Mouse (Mus musculus) layer of hippocampus, adult 18-20 months (tissue): ENCODE data around the gene Optn. TPM values are rescaled to one million over a fixed set of nuclear protein-coding genes. Genes with fewer than 3 reads are reported as not detected.
"Not testable (repeated sequence)": the region's sequence is repeated elsewhere in the genome, so short reads cannot be mapped to it uniquely, and the experiment has no call there.

Experiments used
- DNase-seq, 2 experiments: peaks; one replicate each; pipeline ENCODE4 v3.0.0; 2022; ENCODE audit warnings: low spot score in 2 of 2
- long read RNA-seq: library from polyadenylated mRNA; stranded (forward); transcript quantifications from one replicate; pipeline ENCODE4 v2.0.0, GENCODE M21; 2021
- total RNA-seq, 2 experiments: library from RNA; stranded (reverse); gene quantifications; 2 replicates each; pipeline ENCODE4 v1.2.3; 2021

Gene Optn
- total RNA-seq, result 10 to 100 TPM; 15.5 to 16.6 TPM
- long read RNA-seq, transcript Optn-202 (14 exons, 2,614 nt), result major isoform, 7 of 15 reads
- long read RNA-seq, partial matches to known transcripts, result 0 of 15 reads
- long read RNA-seq, other reads (novel, unspliced or antisense), result 6 of 15 reads

DNA sequence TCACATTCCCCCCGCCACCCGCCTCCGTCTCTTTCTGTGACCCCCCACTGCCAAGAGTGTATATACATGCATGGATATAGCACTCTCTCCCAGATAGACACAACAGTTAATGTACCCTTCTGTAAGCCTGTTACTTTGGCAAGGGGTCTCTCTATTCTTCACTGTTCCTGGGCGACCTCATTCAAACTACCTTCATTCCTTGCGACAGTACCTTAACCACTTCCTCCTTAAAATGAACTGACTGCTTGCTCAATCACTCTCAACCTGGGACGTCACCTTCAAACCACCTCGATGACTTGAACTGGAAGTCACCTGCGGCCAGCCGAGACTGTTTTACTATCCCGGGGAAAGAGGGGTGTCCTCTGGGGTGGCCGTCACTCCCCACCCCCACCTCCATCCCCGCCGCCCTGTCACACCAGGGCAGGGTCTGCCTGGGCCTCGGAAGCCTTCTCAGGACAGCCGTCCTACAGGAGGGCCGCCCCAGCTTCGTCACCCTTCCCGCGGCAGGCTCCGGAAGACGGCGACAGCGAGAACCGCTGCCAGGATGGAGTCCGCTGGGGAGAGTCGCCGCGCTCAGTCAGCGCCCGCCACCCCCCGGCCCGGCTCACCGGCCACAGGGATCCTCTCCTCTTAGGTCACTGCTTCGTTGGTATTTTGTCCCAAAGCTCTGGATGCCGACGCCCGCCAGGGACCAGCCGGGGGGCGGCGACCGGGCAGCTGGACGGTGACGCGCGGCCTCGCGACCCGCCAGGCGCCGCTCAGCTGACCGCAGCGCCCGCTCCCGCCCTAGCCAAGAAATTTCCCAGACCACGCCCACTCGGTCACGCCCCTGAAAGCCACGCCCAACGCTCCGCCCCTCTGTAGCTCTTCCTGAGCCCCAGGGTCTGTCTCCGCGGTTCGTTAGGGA lies at the start of gene Optn:
Gene Optn (minus strand): TSS at position 753 of the 907 bp plus-strand sequence.
- DNase-seq, result peak; percentile 68 to 81

DNA sequence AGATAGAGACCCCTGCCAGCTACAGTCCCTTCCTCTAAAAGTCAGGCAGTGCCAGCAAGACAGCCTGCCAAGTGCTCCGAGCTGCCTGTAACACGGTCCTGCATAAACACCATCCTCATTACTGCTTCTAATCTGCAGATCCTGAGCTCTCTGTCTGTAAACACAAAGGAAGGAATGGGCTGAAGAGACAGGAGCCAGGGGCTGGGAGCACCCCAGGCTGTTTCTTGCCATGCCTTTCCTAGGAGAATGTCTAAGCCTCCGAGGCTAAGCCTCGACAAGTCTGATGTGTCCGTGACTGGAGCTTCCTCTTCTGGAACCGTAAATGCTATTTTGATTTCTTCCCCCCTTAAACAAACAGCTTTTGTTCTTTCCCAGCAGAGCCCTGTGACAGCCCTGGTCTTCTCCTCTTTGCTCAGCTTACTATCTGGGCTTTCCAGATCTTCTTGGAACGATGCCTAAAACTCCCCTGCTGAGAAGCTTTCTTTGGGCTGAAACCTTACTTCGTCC lies 49.0 kb upstream of the Optn start:
- no peak for DNase-seq

DNA sequence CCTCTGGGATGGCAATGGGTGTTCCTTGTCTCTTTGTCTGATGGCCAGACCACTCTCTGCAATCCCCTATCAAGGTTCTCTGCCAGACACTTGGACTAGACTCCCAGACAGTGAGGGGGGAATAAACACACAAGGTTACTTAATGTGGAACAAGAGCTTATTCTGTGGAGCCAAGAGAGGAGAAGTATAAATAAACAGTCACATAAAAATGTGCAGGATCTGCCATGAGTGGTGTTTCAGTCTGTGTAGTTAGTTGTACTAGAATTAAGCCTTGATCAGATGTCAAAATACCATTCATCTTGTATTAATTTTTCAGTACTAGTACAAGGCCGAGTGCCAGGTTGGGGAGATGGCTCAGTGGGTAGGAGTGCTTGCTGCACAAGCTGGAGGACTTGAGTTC lies 39.0 kb upstream of the Optn start:
- no peak for DNase-seq

- no peak for DNase-seq
Observed at GRCm38 (mm10) chr2:5101743-5102245, 37.9 kb upstream of the Optn start.

DNA sequence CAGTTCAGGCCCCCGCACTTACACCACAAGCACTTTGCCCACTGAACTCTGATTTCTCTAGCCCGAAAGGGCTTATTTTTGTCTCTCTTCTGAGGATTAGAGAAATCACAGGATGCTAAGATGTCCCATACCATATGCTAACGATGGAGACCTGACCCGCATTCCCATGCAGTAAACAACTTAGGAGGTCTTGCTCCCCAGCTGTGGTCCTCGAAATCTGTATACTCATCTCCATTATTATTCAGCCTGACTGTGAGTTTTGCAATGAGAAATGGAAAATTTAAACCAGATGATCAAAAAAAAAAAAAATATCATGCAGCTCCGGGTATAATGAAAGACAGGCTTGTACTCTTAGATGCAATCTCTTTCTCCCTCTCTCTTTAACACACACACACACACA lies 35.3 kb upstream of the Optn start:
- DNase-seq, result no peak

- DNase-seq, result no peak
Observed at GRCm38 (mm10) chr2:5097786-5098445, 34.1 kb upstream of the Optn start.

DNA sequence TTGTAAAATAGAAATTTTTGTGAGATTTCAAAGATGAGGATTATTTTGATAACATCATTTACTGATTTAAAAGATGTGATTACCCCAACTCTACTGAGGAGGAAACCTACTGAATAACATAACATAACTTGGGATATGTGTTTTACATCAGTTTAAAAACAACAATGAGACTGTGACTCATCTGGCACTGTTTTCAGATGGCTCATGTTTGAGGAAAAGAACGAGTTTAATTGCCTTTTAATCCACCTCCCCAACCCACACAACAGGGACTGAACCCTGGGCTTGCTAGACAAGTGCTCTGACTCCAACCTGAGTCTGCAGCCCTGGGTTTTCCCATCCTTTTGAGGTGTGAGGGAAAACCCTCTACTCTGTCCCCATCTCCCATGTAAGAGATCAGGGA lies 31.5 kb upstream of the Optn start:
- no peak for DNase-seq

GRCm38 (mm10) chr2:5094876-5095275 lies 31.0 kb upstream of the Optn start:
- DNase-seq, result no peak

DNA sequence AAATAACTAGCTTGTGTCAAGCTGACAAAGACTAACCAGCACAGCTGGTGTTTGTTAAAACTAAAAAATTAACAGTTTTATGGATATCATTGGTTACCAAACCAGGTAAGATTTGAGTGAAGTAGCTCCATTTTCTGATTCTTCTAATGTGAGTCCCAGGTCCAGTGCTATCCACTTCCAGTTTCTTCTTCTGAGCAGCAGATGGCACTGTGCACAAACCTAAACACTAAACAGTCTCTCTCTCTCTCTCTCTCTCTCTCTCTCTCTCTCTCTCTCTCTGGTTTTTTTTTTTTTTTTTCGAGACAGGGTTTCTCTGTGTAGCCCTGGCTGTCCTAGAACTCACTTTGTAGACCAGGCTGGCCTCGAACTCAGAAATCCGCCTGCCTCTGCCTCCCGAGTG lies 26.5 kb upstream of the Optn start:
- DNase-seq, result peak in 1 of 2 experiments; percentile 60

GRCm38 (mm10) chr2:5087667-5088066 lies 23.8 kb upstream of the Optn start:
- no peak for DNase-seq

DNA sequence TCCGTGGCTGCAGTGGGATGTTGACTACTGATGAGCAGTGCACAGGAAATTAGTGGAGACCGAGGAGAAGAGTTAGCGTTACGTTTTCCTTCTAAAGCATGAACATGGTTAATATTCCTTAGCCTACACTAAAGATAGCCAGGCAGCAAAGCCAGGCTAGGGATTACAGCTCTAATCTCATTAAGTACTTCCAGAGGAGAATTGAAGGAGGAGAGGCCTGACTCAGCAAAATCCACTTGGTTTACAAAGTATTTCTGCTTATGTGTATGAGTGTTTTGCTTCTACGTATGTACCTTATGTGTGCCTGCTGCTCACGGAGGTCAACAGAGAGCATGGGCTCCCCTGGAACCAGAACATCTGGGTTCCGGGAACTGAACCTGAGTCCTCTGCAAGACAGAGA lies 19.9 kb upstream of the Optn start:
- DNase-seq, result no peak

DNA sequence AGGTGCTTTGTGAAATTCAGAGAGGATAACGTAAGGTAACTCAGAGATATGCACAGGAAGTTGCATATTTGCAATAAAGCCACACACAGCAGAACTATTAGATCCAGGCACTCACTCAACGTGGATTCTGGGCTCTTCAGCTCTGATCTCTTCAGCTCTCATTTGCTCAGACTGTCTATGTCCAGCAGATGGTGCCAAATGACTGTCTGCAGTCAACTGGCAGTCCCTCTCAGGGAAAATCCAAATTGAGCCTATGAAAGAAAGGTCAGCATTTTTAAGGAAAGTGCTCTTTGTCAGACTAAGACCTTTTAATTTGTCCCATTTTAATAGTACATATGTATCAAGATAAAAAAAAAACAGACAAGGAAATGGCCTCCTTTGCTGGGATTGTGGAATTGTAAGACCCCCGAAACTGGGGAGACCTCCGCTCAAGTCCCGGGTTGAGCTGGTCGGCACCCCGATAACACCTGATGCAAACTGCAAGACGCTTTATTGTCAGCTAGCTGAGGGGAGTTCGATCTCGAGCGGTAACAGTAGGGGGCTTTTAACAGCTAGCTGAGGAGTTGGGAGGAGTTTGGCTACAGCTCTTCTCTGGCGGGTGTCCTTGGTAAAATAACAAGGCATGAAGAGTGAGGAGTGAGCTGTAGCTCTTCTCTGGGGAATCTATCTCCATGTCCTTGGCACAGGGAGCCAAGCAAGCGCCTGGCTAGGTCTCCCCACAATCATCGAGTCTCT lies 16.4 kb upstream of the Optn start:
- DNase-seq, result peak; percentile 16 to 71

GRCm38 (mm10) chr2:5077937-5078336 lies 14.1 kb upstream of the Optn start:
- no peak for DNase-seq

DNA sequence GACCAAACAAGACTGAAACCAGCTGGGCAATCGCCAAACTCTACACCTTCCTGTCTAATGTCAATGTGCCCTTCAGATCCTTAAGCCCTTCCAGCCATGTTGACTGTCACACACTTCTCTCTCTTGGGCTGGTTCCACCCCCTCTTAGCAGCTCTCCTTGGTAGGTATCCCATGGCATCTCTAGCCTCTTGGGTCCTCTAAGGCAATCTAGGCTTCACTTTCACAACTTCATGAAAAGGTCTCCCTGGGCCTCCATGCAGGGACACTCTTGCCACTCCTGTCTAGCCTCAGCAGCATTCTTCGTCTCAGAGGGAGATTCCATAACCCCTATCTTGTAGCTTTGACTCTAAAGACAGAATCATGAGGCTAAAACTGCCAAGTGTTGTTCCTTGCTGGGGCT lies 13.6 kb upstream of the Optn start:
- DNase-seq, result no peak

DNA sequence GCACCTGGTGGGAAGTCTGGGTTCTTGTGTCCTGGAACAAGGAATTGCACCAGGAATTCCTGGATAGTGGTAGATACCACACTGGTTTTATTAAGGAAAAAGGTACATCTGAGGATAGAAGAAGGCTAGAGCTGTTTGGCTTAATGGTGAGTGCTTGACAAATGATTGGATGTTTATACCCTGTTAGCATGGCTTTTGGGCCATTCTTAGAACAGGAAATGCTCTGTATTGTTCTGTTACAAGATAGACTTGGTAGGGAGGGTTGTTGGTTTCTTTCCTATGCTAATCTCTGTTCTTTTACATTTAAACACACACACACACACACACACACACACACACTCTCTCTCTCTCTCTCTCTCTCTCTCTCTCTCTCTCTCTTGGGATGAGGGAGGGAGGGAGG lies 12.0 kb upstream of the Optn start:
- no peak for DNase-seq

- DNase-seq, result no peak
Observed at GRCm38 (mm10) chr2:5075432-5075831, 11.6 kb upstream of the Optn start.

DNA sequence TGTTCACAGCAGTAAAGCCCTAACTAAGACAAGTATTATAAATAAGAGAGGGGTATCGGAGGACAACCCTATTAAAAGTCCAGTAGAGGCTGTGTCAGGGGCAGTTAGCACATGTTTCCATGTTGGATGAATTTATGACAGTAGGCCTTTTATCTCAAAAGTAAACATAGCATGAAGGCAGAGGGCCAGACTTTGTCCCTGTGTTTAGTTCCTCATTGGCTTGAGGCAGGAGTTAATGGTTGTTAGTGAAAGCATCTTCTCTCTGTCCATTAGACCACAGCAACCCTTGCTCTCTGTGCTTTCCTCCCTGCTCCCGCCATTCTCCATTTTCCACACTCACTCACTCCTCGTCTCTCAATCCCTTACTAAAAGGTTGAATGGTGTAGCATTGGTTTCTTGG lies 9.9 kb upstream of the Optn start:
- DNase-seq, result no peak

GRCm38 (mm10) chr2:5067951-5068350 lies 4.1 kb upstream of the Optn start:
- DNase-seq, result no peak

DNA sequence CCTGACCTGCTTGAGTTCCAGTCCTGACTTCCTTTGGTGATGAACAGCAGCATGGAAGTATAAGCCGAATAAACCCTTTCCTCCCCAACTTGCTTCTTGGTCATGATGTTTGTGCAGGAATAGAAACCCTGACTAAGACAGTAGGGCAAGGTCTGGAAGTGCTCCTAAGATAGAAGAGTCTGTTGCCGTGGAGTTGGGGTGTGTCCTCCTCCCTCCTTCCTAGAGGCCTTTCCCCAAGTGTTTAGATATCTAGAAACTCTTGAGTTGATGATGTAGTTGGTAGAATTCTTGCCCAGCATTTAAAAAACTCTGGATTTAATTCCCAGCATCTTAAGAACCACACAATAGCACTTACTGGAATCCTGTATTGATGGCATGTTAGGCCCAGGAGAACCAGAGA lies 3.4 kb upstream of the Optn start:
- DNase-seq, result not testable (repeated sequence)

GRCm38 (mm10) chr2:5064247-5064646 lies 396 bp upstream of the Optn start:
- no peak for DNase-seq
